Mouse (Mus musculus): Measurements from ENCODE around the gene Lrrc36. TPM values are rescaled to one million over a fixed set of nuclear protein-coding genes. Genes with fewer than 3 reads are reported as not detected.
A peak's percentile ranks its signal among the peaks of the same experiment; 100 is the strongest.

Gene Lrrc36
- polyA plus RNA-seq, 1 experiment from 2014 or later: 0.44 TPM

GRCm38 (mm10) chr8:105469816-105470215, 56.4 kb downstream of the Lrrc36 start:
- ATAC-seq: no peak
- H3K27ac ChIP-seq: peak overlapping the region; percentile 49
- H3K27me3 ChIP-seq: peaks cover 23% of the 10 kb centered on the region
- H3K4me2 ChIP-seq: peak overlapping the region; percentile 62
- no peak overlapping the region for H3K9ac ChIP-seq
- WGBS: 95% methylated on average over 5 of the region's 5 CpGs
- peaks cover 60% of the 10 kb centered on the region for H3K4me1 ChIP-seq
- 0 out of 2 replicates have a peak, but pooled peaks cover 4% of the 10 kb centered on the region for H3K36me3 ChIP-seq (ENCODE audit: poor library complexity, severe bottlenecking)
- H3K9me3 ChIP-seq (replicated peaks): no peaks in the 10 kb centered on the region
- no peak overlapping the region for H3K4me3 ChIP-seq

DNA sequence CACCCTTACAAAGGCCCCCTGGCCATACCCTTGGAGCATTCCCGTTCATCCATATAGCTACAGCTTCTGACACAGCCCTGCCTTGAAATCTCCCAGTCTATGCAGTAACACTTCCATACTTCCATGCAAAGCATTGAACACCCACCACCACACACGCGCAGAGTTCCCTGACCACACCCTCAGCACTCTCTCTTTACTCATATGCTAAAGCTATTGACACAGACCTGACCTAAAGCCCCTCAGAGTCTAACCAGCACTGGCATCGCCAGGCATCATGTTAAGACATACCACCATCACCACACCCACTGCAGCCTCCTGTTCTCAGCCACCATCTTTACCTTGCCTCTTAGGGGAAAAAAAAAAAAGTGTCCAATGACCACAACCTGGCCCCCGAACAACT, 56.9 kb downstream of the Lrrc36 start:
- Histone ChIP-seq H3K9me3 (replicated peaks) (no peaks in the 10 kb centered on the region), H3K4me2 (peak overlapping the region; percentile 62), H3K36me3 (ENCODE audit: poor library complexity, severe bottlenecking) (peaks cover 8% of the 10 kb centered on the region; the same call in 1 of the 2 replicates), H3K27ac (no peak overlapping the region), H3K27me3 (peaks cover 26% of the 10 kb centered on the region), H3K4me3 (peak overlapping the region; percentile 32; the same call in 1 of the 2 replicates), H3K4me1 (peaks cover 65% of the 10 kb centered on the region), H3K9ac (no peak overlapping the region)
- ATAC-seq: no peak
- WGBS: 83% methylated on average over 5 of the region's 5 CpGs

- no peak for ATAC-seq
- Histone ChIP-seq H3K4me1 (peaks cover 68% of the 10 kb centered on the region), H3K4me2 (peak overlapping the region; percentile 62)
These were observed 57.4 kb downstream of the Lrrc36 start for GRCm38 (mm10) chr8:105470681-105471313.

GRCm38 (mm10) chr8:105471314-105472015, 58.1 kb downstream of the Lrrc36 start, which contains the start of gene Tppp3:
Tppp3 (minus strand) TSS chr8:105471526.
- peak; percentile 90 for ATAC-seq
- Histone ChIP-seq H3K9ac (peak within 1 kb of the TSS; percentile 66), H3K4me3 (peak within 1 kb of the TSS; percentile 32), H3K9me3 (replicated peaks) (no peaks in the 10 kb centered on the region), H3K27me3 (peaks cover 31% of the 10 kb centered on the region), H3K4me1 (peaks cover 68% of the 10 kb centered on the region), H3K4me2 (peak within 1 kb of the TSS; percentile 62), H3K27ac (peak within 1 kb of the TSS; percentile 10; the same call in 1 of the 2 replicates), H3K36me3 (ENCODE audit: poor library complexity, severe bottlenecking) (peaks cover 19% of the 10 kb centered on the region; the same call in 1 of the 2 replicates)
- WGBS: 4% methylated on average over 25 of the region's 25 CpGs

More at GRCm38 (mm10) chr8:105470681-105471313, 57.4 kb downstream of the Lrrc36 start:
- peak overlapping the region; percentile 66 for H3K9ac ChIP-seq
- H3K27me3 ChIP-seq: peaks cover 28% of the 10 kb centered on the region
- H3K36me3 ChIP-seq (ENCODE audit: poor library complexity, severe bottlenecking): peaks cover 14% of the 10 kb centered on the region; the same call in 1 of the 2 replicates
- no peaks in the 10 kb centered on the region for H3K9me3 ChIP-seq (replicated peaks)
- WGBS: 20% methylated on average over 11 of the region's 11 CpGs
- peak overlapping the region; percentile 32 for H3K4me3 ChIP-seq
- peak overlapping the region; percentile 10; the same call in 1 of the 2 replicates for H3K27ac ChIP-seq

DNA sequence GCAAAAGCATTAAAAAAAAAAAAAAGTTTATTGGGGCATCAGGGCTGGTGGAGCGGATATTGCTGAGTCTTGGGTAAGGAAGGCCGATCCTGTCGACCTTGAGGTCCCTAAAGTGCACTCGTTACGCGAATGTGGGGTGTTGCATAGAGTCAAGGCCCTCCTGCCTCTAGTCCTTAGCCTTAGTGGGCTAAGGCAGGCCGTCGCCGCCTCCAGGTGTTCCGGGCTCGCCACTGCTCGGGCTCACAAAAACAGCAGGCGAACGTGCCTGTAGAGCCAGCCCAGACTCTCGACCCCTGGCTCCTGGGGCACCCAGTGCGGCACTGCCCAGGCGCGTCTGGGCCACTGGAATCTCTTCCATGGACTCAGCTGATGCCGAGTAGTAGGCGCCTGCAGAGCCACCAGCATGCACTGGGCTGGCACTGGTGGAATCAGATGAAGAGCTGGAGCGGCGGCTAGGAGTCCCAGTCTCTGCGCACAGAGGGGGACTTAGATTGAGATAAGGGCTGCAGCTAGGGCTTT, 59.1 kb downstream of the Lrrc36 start:
- Histone ChIP-seq H3K9me3 (replicated peaks) (no peaks in the 10 kb centered on the region), H3K4me2 (no peak overlapping the region), H3K27me3 (peaks cover 31% of the 10 kb centered on the region), H3K9ac (no peak overlapping the region), H3K4me1 (peaks cover 64% of the 10 kb centered on the region), H3K4me3 (no peak overlapping the region), H3K27ac (no peak overlapping the region), H3K36me3 (ENCODE audit: poor library complexity, severe bottlenecking) (peaks cover 18% of the 10 kb centered on the region; the same call in 1 of the 2 replicates)
- no peak for ATAC-seq
- WGBS: 25% methylated on average over 23 of the region's 23 CpGs

DNA sequence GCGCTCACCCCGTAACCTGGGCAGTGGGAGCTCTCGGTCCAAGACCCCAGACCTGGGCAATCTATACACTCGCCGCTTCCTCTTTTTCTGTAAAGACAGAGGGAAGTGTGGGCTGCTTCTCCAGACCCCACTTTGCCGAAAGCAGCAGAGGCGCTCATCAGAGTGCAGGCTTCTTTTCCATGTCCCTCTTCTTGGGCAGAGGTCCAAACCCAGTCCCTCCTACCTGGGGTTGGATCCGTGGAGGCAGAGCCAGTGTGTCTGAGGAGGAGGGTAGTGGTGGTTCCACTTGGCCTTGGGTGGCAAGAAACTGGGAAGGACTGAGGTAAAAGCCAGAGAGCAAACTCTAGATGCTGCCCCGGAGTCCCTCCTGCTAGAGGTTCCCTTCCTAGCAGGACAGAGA, 59.6 kb downstream of the Lrrc36 start:
- Histone ChIP-seq H3K4me2 (no peak overlapping the region), H3K9me3 (replicated peaks) (no peaks in the 10 kb centered on the region), H3K27me3 (peaks cover 31% of the 10 kb centered on the region), H3K9ac (no peak overlapping the region), H3K36me3 (ENCODE audit: poor library complexity, severe bottlenecking) (peaks cover 16% of the 10 kb centered on the region; the same call in 1 of the 2 replicates), H3K27ac (no peak overlapping the region), H3K4me3 (no peak overlapping the region), H3K4me1 (peaks cover 64% of the 10 kb centered on the region)
- WGBS: 49% methylated on average over 9 of the region's 9 CpGs
- no peak for ATAC-seq

DNA sequence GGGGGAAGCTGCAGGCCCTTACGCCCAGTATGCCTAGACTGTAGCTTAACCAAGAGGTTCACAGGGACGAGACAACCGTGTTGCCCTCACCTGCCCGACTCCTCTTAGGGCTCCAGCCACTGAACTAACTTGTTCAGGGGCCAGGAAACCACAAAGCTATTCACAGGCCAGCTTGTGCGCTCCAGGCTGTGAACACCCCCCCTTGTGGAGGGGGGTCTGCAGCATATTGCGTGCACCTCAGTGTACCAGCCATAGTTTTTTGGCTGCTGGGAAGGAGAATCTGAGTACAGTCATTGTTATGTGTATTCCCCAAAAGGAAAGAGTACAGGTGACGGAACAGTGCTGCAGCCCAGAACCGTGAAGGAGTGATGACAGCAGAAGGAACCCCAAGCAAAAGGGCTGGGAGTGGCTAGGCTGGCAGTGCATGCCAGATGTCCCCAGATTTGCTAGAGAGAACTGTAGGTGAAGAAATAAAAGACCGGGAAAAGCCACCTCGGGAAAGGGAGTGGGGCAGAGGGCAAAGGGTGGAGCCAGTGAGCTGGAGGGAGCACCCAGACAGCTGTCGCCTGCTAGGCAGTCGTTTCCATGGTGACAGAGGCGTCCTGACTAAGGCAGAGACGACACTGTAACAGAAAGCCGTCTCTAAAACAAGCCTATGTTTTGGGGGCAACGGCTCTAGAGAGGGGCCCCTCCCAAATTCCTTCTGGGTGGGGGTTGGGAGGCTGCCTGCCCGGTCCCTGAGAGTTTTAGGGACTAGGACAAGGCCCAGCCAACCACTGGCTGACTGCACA, 60.6 kb downstream of the Lrrc36 start:
- 26% methylated on average over 17 of the region's 17 CpGs for WGBS
- Histone ChIP-seq H3K9ac (peak overlapping the region; percentile 48; the same call in 1 of the 2 replicates), H3K36me3 (ENCODE audit: poor library complexity, severe bottlenecking) (peaks cover 23% of the 10 kb centered on the region), H3K9me3 (replicated peaks) (no peaks in the 10 kb centered on the region), H3K27ac (peak overlapping the region; percentile 44), H3K4me2 (peak overlapping the region; percentile 14), H3K4me3 (peak overlapping the region; percentile 7; the same call in 1 of the 2 replicates), H3K27me3 (peaks cover 31% of the 10 kb centered on the region), H3K4me1 (peaks cover 61% of the 10 kb centered on the region)
- ATAC-seq: peak; percentile 31; the same call in 1 of the 2 replicates

DNA sequence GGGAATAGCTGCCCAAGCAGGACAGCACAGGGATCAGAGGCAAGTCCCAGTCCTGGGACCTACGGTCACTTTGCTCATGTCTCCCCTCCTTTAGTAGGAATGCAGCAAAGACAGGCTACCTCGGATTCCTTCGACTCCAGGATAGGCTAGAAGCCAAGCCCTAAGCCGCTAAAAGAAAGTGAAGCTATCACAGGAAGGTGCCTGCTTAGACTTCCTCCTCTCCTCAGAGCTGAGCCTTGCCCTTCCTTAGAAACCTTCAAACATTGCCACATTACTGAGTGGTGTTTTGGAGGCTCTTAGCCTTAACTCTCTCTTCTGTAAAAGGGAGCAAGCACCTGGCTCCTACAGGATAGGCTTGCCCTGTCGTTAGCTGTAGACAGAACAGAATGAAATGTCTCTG, 61.3 kb downstream of the Lrrc36 start:
- no peak for ATAC-seq
- Histone ChIP-seq H3K9me3 (replicated peaks) (no peaks in the 10 kb centered on the region), H3K36me3 (ENCODE audit: poor library complexity, severe bottlenecking) (peaks cover 23% of the 10 kb centered on the region), H3K27ac (peak overlapping the region; percentile 44), H3K4me3 (no peak overlapping the region), H3K27me3 (peaks cover 31% of the 10 kb centered on the region), H3K4me2 (no peak overlapping the region), H3K4me1 (peaks cover 55% of the 10 kb centered on the region), H3K9ac (0 out of 2 replicates have a peak overlapping the region, but pooled peaks have one; percentile 48)
- WGBS: 44% methylated on average over 5 of the region's 5 CpGs

DNA sequence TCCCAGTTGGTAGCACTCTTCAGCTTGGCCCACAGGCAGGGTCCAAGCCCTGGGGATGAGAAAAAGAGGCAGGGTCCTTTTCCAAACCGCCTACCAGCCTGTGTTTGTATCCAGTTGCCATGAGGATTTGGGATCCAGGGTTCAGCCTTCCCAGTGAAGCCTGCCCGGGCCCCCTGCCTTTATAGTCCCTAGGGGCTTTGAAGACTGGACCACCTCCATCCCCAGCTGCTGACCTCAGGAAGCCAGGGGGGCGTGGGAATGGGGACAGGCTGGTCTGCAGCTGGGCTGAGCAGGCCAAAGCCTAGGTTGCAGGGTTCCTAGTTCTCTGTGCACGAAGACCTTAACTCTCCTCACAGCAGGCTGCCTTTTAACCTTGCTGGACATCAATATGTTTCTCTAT, 61.9 kb downstream of the Lrrc36 start:
- Histone ChIP-seq H3K4me1 (peaks cover 49% of the 10 kb centered on the region), H3K36me3 (ENCODE audit: poor library complexity, severe bottlenecking) (peaks cover 23% of the 10 kb centered on the region), H3K9me3 (replicated peaks) (no peaks in the 10 kb centered on the region), H3K27ac (no peak overlapping the region), H3K27me3 (peaks cover 31% of the 10 kb centered on the region), H3K4me3 (no peak overlapping the region), H3K9ac (peak overlapping the region; percentile 21; the same call in 1 of the 2 replicates), H3K4me2 (no peak overlapping the region)
- ATAC-seq: no peak
- 59% methylated on average over 4 of the region's 4 CpGs for WGBS

DNA sequence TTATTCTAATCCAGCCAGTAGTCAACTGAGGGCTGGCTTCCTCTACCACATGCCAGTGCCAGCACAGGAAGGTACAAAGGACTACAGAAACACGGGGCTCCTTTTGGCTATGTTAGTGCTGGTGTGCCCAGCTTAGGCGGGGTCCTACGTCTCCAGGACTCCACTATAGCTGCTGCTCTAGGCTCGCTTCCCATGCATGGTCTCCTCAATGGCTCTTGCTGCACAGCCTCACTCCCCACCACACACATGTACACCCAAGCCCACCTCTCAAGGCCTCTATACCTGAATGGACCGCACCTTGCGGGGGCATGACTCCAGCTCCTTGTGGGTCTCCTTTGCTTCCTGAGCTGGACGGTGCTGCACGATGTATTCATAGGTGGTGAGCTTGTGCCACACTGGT, 62.4 kb downstream of the Lrrc36 start:
- Histone ChIP-seq H3K27me3 (peaks cover 31% of the 10 kb centered on the region), H3K4me3 (no peak overlapping the region), H3K9me3 (replicated peaks) (no peaks in the 10 kb centered on the region), H3K4me2 (no peak overlapping the region), H3K9ac (no peak overlapping the region; the same call in 1 of the 2 replicates), H3K4me1 (peaks cover 44% of the 10 kb centered on the region), H3K27ac (no peak overlapping the region), H3K36me3 (ENCODE audit: poor library complexity, severe bottlenecking) (peaks cover 23% of the 10 kb centered on the region)
- 96% methylated on average over 8 of the region's 8 CpGs for WGBS
- ATAC-seq: no peak

GRCm38 (mm10) chr8:105476161-105476560, 62.8 kb downstream of the Lrrc36 start:
- Histone ChIP-seq H3K4me2 (no peak overlapping the region), H3K36me3 (ENCODE audit: poor library complexity, severe bottlenecking) (peaks cover 23% of the 10 kb centered on the region), H3K9ac (no peak overlapping the region), H3K4me1 (peaks cover 43% of the 10 kb centered on the region), H3K27me3 (peaks cover 31% of the 10 kb centered on the region), H3K4me3 (no peak overlapping the region), H3K9me3 (replicated peaks) (no peaks in the 10 kb centered on the region), H3K27ac (no peak overlapping the region)
- 94% methylated on average over 7 of the region's 7 CpGs for whole genome bisulfite sequencing
- no peak for ATAC-seq
